Comparison of ENCODE assay signal across 15 mouse cellular contexts in the genomic region with DNA sequence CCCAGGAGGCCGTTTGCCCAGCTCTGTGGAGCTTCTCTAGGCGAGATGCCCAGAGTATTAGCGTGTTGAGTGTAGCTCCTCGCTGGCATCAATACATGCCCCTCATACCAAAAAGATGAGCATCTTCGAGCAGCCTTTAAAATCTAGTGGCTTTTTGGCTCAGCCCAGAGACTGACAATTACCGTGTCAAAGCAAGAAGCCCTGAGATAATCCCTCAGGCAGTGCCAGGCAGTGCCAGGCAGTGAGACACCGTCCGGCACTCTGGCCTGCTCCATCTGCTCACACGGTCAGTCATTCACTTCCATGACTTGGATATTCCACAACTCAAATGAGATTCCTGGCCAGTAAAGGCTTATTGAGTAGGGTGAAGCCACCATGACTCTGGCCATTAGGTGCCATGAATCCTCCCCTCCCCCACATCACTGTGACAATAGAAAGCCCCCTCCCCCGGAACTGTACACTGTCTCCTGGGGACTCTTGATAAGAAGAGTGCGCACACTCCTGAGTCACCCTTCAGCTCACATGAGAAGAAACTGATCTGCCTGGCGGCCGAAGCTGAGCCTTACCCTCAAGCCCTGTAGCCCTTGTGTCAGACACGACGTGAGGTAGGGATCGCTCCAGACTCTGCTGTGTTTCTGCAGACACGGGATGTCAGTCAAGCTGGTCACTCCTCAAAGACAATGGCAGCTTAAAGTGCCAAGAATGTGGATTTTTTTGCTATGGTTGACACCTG.
DNase-seq lines count a peak whose midpoint lies in the region; ATAC-seq lines count a peak whose summit lies in the region.
"Had no signal": no experiment of that assay in that cellular context is flagged by ENCODE, and none has a peak within 500 bp of the region (broad histone marks: within the 10 kb centered on the region; RNA-seq: fewer than 3 reads in every experiment).

No protein-coding gene starts in this region.

- H3K9me3 ChIP-seq in kidney, embryonic 14.5 days (ENCODE audit: control insufficient read depth, low read length): no peaks in the 10 kb centered on the region
- no peaks in the 10 kb centered on the region for H3K9me3 ChIP-seq in liver, embryonic 11.5 days (ENCODE audit: control insufficient read depth, low read length)
- H3K9me3 ChIP-seq: forebrain, embryonic 10.5 days; heart, embryonic 15.5 days; midbrain, embryonic 12.5 days had no signal

- H3K4me1 ChIP-seq in kidney, embryonic 14.5 days (ENCODE audit: control insufficient read depth, insufficient read depth, low read length): peaks cover 15% of the 10 kb centered on the region
- H3K4me1 ChIP-seq in liver, embryonic 11.5 days (replicated peaks; ENCODE audit: control insufficient read depth, insufficient read depth, low read length): peaks cover 11% of the 10 kb centered on the region

- H3K36me3 ChIP-seq in kidney, embryonic 14.5 days (ENCODE audit: control insufficient read depth, insufficient read depth, low read length): no peaks in the 10 kb centered on the region
- no peaks in the 10 kb centered on the region for H3K36me3 ChIP-seq in liver, embryonic 11.5 days (ENCODE audit: control insufficient read depth, insufficient read depth, low read length)
- H3K36me3 ChIP-seq: forebrain, embryonic 10.5 days; heart, embryonic 15.5 days; midbrain, embryonic 12.5 days had no signal

- WGBS in kidney, embryonic 14.5 days: 61% methylated on average over 17 of the region's 17 CpGs
- 51% methylated on average over 17 of the region's 17 CpGs for WGBS in liver, embryonic 11.5 days

- no peak for DNase-seq in kidney, postnatal 36 days
- peak; percentile 33 to 35 for DNase-seq in cerebellum, adult 18-20 months
- peak; percentile 43 for DNase-seq in cerebellum, adult 9-11 months
- peak; percentile 35 for DNase-seq in liver, embryonic 11.5 days (ENCODE audit: low spot score)
- no peak for DNase-seq in layer of hippocampus, adult 9-10 months (ENCODE audit: low spot score)
- DNase-seq in urinary bladder, postnatal 25 days (ENCODE audit: low spot score): no peak
- DNase-seq in urinary bladder, postnatal 10 days (ENCODE audit: low spot score): no peak
- DNase-seq: gastrocnemius, adult 2 months; lung, adult 2 months had no signal

- no peak overlapping the region for H3K4me3 ChIP-seq in kidney, embryonic 14.5 days (ENCODE audit: low read length)
- H3K4me3 ChIP-seq in liver, embryonic 11.5 days (ENCODE audit: low read depth, low read length): no peak overlapping the region
- H3K4me3 ChIP-seq: forebrain, embryonic 10.5 days; gastrocnemius, adult 2 months; heart, embryonic 15.5 days; layer of hippocampus, adult 2 months; midbrain, embryonic 12.5 days had no signal

- H3K9ac ChIP-seq in kidney, embryonic 14.5 days (ENCODE audit: low read depth, low read length): no peak overlapping the region
- H3K9ac ChIP-seq in liver, embryonic 11.5 days (ENCODE audit: low read depth, low read length): no peak overlapping the region
- H3K9ac ChIP-seq: heart, embryonic 15.5 days; midbrain, embryonic 12.5 days had no signal

- H3K27me3 ChIP-seq in kidney, embryonic 14.5 days (ENCODE audit: control insufficient read depth, insufficient read depth, low read length): no peaks in the 10 kb centered on the region
- no peaks in the 10 kb centered on the region for H3K27me3 ChIP-seq in liver, embryonic 11.5 days (replicated peaks; ENCODE audit: control insufficient read depth, insufficient read depth, low read length)
- H3K27me3 ChIP-seq: heart, embryonic 15.5 days had no signal

- ATAC-seq in kidney, embryonic 14.5 days (ENCODE audit: low FRiP score, low TSS enrichment): peak; percentile 59; the same call in 1 of the 2 replicates
- ATAC-seq in liver, embryonic 11.5 days (replicated peaks; ENCODE audit: low FRiP score): peak; percentile 68; the same call in 1 of the 2 replicates
- ATAC-seq: intestine, postnatal 0 days had no signal

- H3K27ac ChIP-seq in kidney, embryonic 14.5 days (ENCODE audit: low read depth, low read length): no peak overlapping the region
- H3K27ac ChIP-seq in liver, embryonic 11.5 days (ENCODE audit: low read depth, low read length): no peak overlapping the region
- H3K27ac ChIP-seq: forebrain, embryonic 10.5 days; gastrocnemius, adult 2 months; heart, embryonic 15.5 days; layer of hippocampus, adult 2 months; midbrain, embryonic 12.5 days had no signal

- H3K4me2 ChIP-seq in kidney, embryonic 14.5 days (replicated peaks; ENCODE audit: low read depth, low read length): 0 out of 2 replicates have a peak overlapping the region, but pooled peaks have one; percentile 21
- peak overlapping the region; percentile 36 for H3K4me2 ChIP-seq in liver, embryonic 11.5 days
- H3K4me2 ChIP-seq: heart, embryonic 15.5 days; midbrain, embryonic 12.5 days had no signal

Comparison
In these comparisons a context has a peak if more than half of its experiments do, and no peak if none do; other contexts are left out.
1. DNase-seq: peak in cerebellum, adult 18-20 months (2 of 2), cerebellum, adult 9-11 months (single experiment) and liver, embryonic 11.5 days (single experiment); none in kidney, postnatal 36 days (0 of 2), layer of hippocampus, adult 9-10 months (single experiment), urinary bladder, postnatal 25 days (single experiment) and urinary bladder, postnatal 10 days (single experiment).